Mouse (Mus musculus): ENCODE results near the gene Gm11985. TPM values are rescaled to one million over a fixed set of nuclear protein-coding genes. Genes with fewer than 3 reads are reported as not detected.
"Not testable (repeated sequence)": the region's sequence is repeated elsewhere in the genome, so short reads cannot be mapped to it uniquely, and the experiment has no call there.

Gm11985 gene
- not detected for total RNA-seq (2021)
- long read RNA-seq, experiment 1: 0 reads
- long read RNA-seq, experiment 2: 0 reads

- intact Hi-C loops (cut with DNase I): no loop called here
- no peak for DNase-seq (ENCODE audit: low spot score in 2 of 2)
These were observed at the start of gene Gm11985 for GRCm38 (mm10) chr11:7188469-7188868. Gene Gm11985 (minus strand): TSS chr11:7188569.

- no peak for DNase-seq (ENCODE audit: low spot score in 2 of 2)
- intact Hi-C loops (cut with DNase I): no loop called here
These were observed 49.3 kb upstream of the Gm11985 start for GRCm38 (mm10) chr11:7237712-7238111.

GRCm38 (mm10) chr11:7236751-7237150 is 48.4 kb upstream of the Gm11985 start:
- intact Hi-C loops (cut with DNase I): no loop called here
- no peak for DNase-seq (ENCODE audit: low spot score in 2 of 2)

GRCm38 (mm10) chr11:7234981-7235609 is 46.7 kb upstream of the Gm11985 start:
- peak in 1 of 2 experiments; percentile 34 for DNase-seq (ENCODE audit: low spot score in 2 of 2)
- intact Hi-C loops (cut with DNase I): no loop called here

- intact Hi-C loops (cut with DNase I): no loop called here
- no peak for DNase-seq (ENCODE audit: low spot score in 2 of 2)
These were observed 46.1 kb upstream of the Gm11985 start for GRCm38 (mm10) chr11:7234436-7234835.

- no peak for DNase-seq (ENCODE audit: low spot score in 2 of 2)
- intact Hi-C loops (cut with DNase I): no loop called here
These were observed 45.0 kb upstream of the Gm11985 start for GRCm38 (mm10) chr11:7233333-7233732.

- DNase-seq (ENCODE audit: low spot score in 2 of 2): no peak
- intact Hi-C loops (cut with DNase I): no loop called here
These were observed 43.6 kb upstream of the Gm11985 start for GRCm38 (mm10) chr11:7231958-7232357.

GRCm38 (mm10) chr11:7230000-7230399 is 41.6 kb upstream of the Gm11985 start:
- intact Hi-C loops (cut with DNase I): no loop called here
- no peak for DNase-seq (ENCODE audit: low spot score in 2 of 2)

- intact Hi-C loops (cut with DNase I): no loop called here
- no peak for DNase-seq (ENCODE audit: low spot score in 2 of 2)
These were observed 39.7 kb upstream of the Gm11985 start for GRCm38 (mm10) chr11:7228107-7228506.

GRCm38 (mm10) chr11:7226810-7227550 is 38.6 kb upstream of the Gm11985 start:
- intact Hi-C loops (cut with DNase I): no loop called here

GRCm38 (mm10) chr11:7226200-7226599 is 37.8 kb upstream of the Gm11985 start:
- intact Hi-C loops (cut with DNase I): no loop called here
- DNase-seq (ENCODE audit: low spot score in 2 of 2): peak in 1 of 2 experiments; percentile 31

More at GRCm38 (mm10) chr11:7226810-7227550, 38.6 kb upstream of the Gm11985 start:
- no peak for DNase-seq (ENCODE audit: low spot score in 2 of 2)

- DNase-seq (ENCODE audit: low spot score in 2 of 2); intact Hi-C loops (cut with DNase I): not testable (repeated sequence)
These were observed 33.5 kb upstream of the Gm11985 start for GRCm38 (mm10) chr11:7221826-7222225.

- intact Hi-C loops (cut with DNase I): loop anchor here (10.0 kb wide), 1 partner anchor 919 kb away; no protein-coding TSS in a partner anchor
- peak; percentile 76 to 79 for DNase-seq (ENCODE audit: low spot score in 2 of 2)
These were observed 27.3 kb upstream of the Gm11985 start for GRCm38 (mm10) chr11:7215703-7216102.

GRCm38 (mm10) chr11:7214761-7215160 is 26.4 kb upstream of the Gm11985 start:
- peak; percentile 79 to 82 for DNase-seq (ENCODE audit: low spot score in 2 of 2)
- intact Hi-C loops (cut with DNase I): loop anchor here (1.0 to 10.0 kb wide), 4 partner anchors 123 to 1089 kb away; no protein-coding TSS in a partner anchor

GRCm38 (mm10) chr11:7214342-7214660 is 25.9 kb upstream of the Gm11985 start:
- intact Hi-C loops (cut with DNase I): loop anchor here (1.0 to 10.0 kb wide), 4 partner anchors 123 to 1089 kb away; no protein-coding TSS in a partner anchor
- no peak for DNase-seq (ENCODE audit: low spot score in 2 of 2)

- intact Hi-C loops (cut with DNase I): loop anchor here (1.0 to 10.0 kb wide), 4 partner anchors 124 to 1090 kb away; no protein-coding TSS in a partner anchor
- DNase-seq (ENCODE audit: low spot score in 2 of 2): peak; percentile 85 to 87
These were observed 25.4 kb upstream of the Gm11985 start, which contains the start of gene Igfbp3 for GRCm38 (mm10) chr11:7213501-7214341. Gene Igfbp3 (minus strand): TSS chr11:7213923.

- no peak for DNase-seq (ENCODE audit: low spot score in 2 of 2)
- intact Hi-C loops (cut with DNase I): loop anchor here (5.0 to 10.0 kb wide), 3 partner anchors 124 to 1034 kb away; no protein-coding TSS in a partner anchor
These were observed 24.8 kb upstream of the Gm11985 start for GRCm38 (mm10) chr11:7213161-7213500.

GRCm38 (mm10) chr11:7212126-7212798 is 23.9 kb upstream of the Gm11985 start:
- intact Hi-C loops (cut with DNase I): loop anchor here (5.0 to 10.0 kb wide), 3 partner anchors 125 to 1035 kb away; no protein-coding TSS in a partner anchor
- no peak for DNase-seq (ENCODE audit: low spot score in 2 of 2)

- intact Hi-C loops (cut with DNase I): loop anchor here (2.0 to 10.0 kb wide), 4 partner anchors 126 to 1194 kb away; no protein-coding TSS in a partner anchor
- no peak for DNase-seq (ENCODE audit: low spot score in 2 of 2)
These were observed 22.8 kb upstream of the Gm11985 start for GRCm38 (mm10) chr11:7211211-7211610.

Data from left cerebral cortex, postnatal 14 days (tissue).